Mouse (Mus musculus) CH12.LX (cell line): Measurements from ENCODE around the gene Gm5294. TPM values are rescaled to one million over a fixed set of nuclear protein-coding genes. Genes with fewer than 3 reads are reported as not detected.

Source experiments
- DNase-seq: peaks from one replicate; pipeline ENCODE4 v3.0.0-alpha.2; 2013; ENCODE audit errors: extremely low read depth
- H3K27ac ChIP-seq: 2 replicates; pipeline ENCODE4 v1.5.1; 2012; ENCODE audit warnings: low read depth, mild to moderate bottlenecking, control low read depth, moderate library complexity; ENCODE audit not compliant: insufficient read depth
- H3K27me3 ChIP-seq: replicated peaks from 2 replicates; pipeline ENCODE3; 2012; ENCODE audit warnings: inconsistent platforms
- H3K36me3 ChIP-seq, 2 experiments: replicated peaks in 1 of 2; 2 replicates each; pipeline versions ENCODE3 to v1.6.1; 2012; ENCODE audit warnings: inconsistent platforms in 1 of 2, low read length in 1 of 2, mild to moderate bottlenecking in 1 of 2, mixed read lengths in 1 of 2, moderate library complexity in 1 of 2; ENCODE audit not compliant: control insufficient read depth in 1 of 2, insufficient read depth in 1 of 2
- H3K4me1 ChIP-seq, 2 experiments: 2 replicates each; pipeline ENCODE4 v1.6.1; 2012; ENCODE audit warnings: inconsistent platforms in 1 of 2, moderate library complexity in 1 of 2; ENCODE audit not compliant: insufficient read depth in 2 of 2, control insufficient read depth in 1 of 2
- H3K4me2 ChIP-seq: 2 replicates; pipeline ENCODE4 v1.6.1; 2012; ENCODE audit warnings: low read depth, mild to moderate bottlenecking, control low read depth; ENCODE audit not compliant: poor library complexity, insufficient read depth, severe bottlenecking
- H3K4me3 ChIP-seq, 3 experiments: fragments of 150-350 bp in 1 of 3; sonication (generic) in 1 of 3; replicated peaks in 1 of 3; 2 replicates each; pipeline versions ENCODE3 to v1.5.1; 2011 to 2012; ENCODE audit warnings: low read depth in 2 of 3, low read length in 2 of 3, mild to moderate bottlenecking in 2 of 3, moderate library complexity in 2 of 3, control low read depth in 1 of 3, improper control_type of control experiment in 1 of 3, inconsistent platforms in 1 of 3, mixed read lengths in 1 of 3; ENCODE audit not compliant: poor library complexity in 1 of 3
- H3K79me2 ChIP-seq: replicated peaks from 2 replicates; pipeline ENCODE4 v1.6.1; 2012; ENCODE audit warnings: mild to moderate bottlenecking, moderate library complexity; ENCODE audit not compliant: control insufficient read depth, poor library complexity, insufficient read depth, severe bottlenecking; ENCODE audit errors: extremely low read depth
- H3K9ac ChIP-seq: 2 replicates; pipeline ENCODE4 v1.6.1; 2012; ENCODE audit warnings: low read depth, mild to moderate bottlenecking, control low read depth, moderate library complexity; ENCODE audit not compliant: insufficient read depth
- H3K9me3 ChIP-seq: replicated peaks from 2 replicates; pipeline ENCODE3; 2012; ENCODE audit warnings: low read length, inconsistent platforms, mixed read lengths
- ELF1 ChIP-seq: IDR thresholded peaks from 2 replicates; pipeline ENCODE4 v1.6.1; 2014; ENCODE audit warnings: low read depth, mild to moderate bottlenecking, inconsistent platforms, low read length, improper control_type of control experiment
- EP300 ChIP-seq: IDR thresholded peaks from 2 replicates; pipeline ENCODE4 v1.6.1; 2011; ENCODE audit warnings: low read length, improper control_type of control experiment
- GABPA ChIP-seq: IDR thresholded peaks from 2 replicates; pipeline ENCODE4 v1.6.1; 2012; ENCODE audit warnings: low read depth, low read length, improper control_type of control experiment, inconsistent platforms; ENCODE audit not compliant: insufficient replicate concordance
- MAFK ChIP-seq: IDR thresholded peaks from 2 replicates; pipeline ENCODE4 v1.6.1; 2011; ENCODE audit warnings: low read length, improper control_type of control experiment; ENCODE audit not compliant: insufficient replicate concordance
- MAX ChIP-seq: IDR thresholded peaks from 2 replicates; pipeline ENCODE4 v1.6.1; 2011; ENCODE audit warnings: low read length, improper control_type of control experiment
- NRF1 ChIP-seq: IDR thresholded peaks from 2 replicates; pipeline ENCODE4 v1.6.1; 2014; ENCODE audit warnings: low read depth, mild to moderate bottlenecking, inconsistent platforms, low read length, improper control_type of control experiment, moderate library complexity
- PAX5 ChIP-seq: IDR thresholded peaks from 2 replicates; pipeline ENCODE4 v1.6.1; 2012; ENCODE audit warnings: low read length, inconsistent platforms, mixed read lengths
- POLR2AphosphoS2 ChIP-seq: IDR thresholded peaks from 2 replicates; pipeline ENCODE4 v1.6.1; 2011; ENCODE audit warnings: low read depth, low read length, improper control_type of control experiment
- RAD21 ChIP-seq: IDR thresholded peaks from 2 replicates; pipeline ENCODE4 v1.6.1; 2011; ENCODE audit warnings: low read depth, mild to moderate bottlenecking, low read length, improper control_type of control experiment, moderate library complexity
- RCOR1 ChIP-seq: conservative IDR thresholded peaks from 2 replicates; pipeline ENCODE4 v1.6.1; 2012; ENCODE audit warnings: low read depth, mild to moderate bottlenecking, inconsistent platforms, low read length, improper control_type of control experiment
- SMC3 ChIP-seq: IDR thresholded peaks from 2 replicates; pipeline ENCODE4 v1.6.1; 2011; ENCODE audit warnings: low read depth, low read length, improper control_type of control experiment
- TBP ChIP-seq: conservative IDR thresholded peaks from 2 replicates; pipeline ENCODE4 v1.6.1; 2011; ENCODE audit warnings: low read depth, low read length, improper control_type of control experiment
- TCF12 ChIP-seq: IDR thresholded peaks from 2 replicates; pipeline ENCODE4 v1.6.1; 2014; ENCODE audit warnings: low read depth, mild to moderate bottlenecking, inconsistent platforms, low read length, improper control_type of control experiment
- ZC3H11A ChIP-seq: IDR thresholded peaks from 2 replicates; pipeline ENCODE4 v1.6.1; 2012; ENCODE audit warnings: low read depth, mild to moderate bottlenecking, inconsistent platforms, low read length, improper control_type of control experiment
- ZMIZ1 ChIP-seq: IDR thresholded peaks from 2 replicates; pipeline ENCODE4 v1.6.1; 2012; ENCODE audit warnings: low read depth, mild to moderate bottlenecking, inconsistent platforms, low read length, improper control_type of control experiment
- dilution Hi-C: fragments of 300-500 bp; cut with MboI; formaldehyde crosslinking; loops from 2 replicates; pipeline ENCODE4 v1.14.3; 2020; ENCODE audit warnings: low sequenced_read_pairs; ENCODE audit not compliant: extremely low pct_unique_long_range_greater_than_20kb, extremely low pct_ligation_motif_present
- in situ Hi-C: fragments of 300-500 bp; cut with MboI; formaldehyde crosslinking; loops from 3 replicates; pipeline ENCODE4 v1.14.3; 2019; ENCODE audit warnings: low sequenced_read_pairs, low pct_ligation_motif_present, low pct_unique_long_range_greater_than_20kb, mixed read lengths
- polyA plus RNA-seq: library from polyadenylated mRNA; unstranded; fragments of >175 nt; gene quantifications from 2 replicates; pipeline ENCODE4 v1.2.1, GENCODE M21; 2012; ENCODE audit warnings: low read depth; ENCODE audit not compliant: insufficient read length
- total RNA-seq, 2 experiments: library from RNA; depleted of rRNA; stranded (reverse); fragments of 300-350 nt in 1 of 2; fragments of >200 nt in 1 of 2; gene quantifications; 2 replicates each; pipeline ENCODE4 v1.2.3; 2012 to 2014

The Gm5294 gene
- total and polyA plus RNA-seq, 3 experiments, result not detected

DNA sequence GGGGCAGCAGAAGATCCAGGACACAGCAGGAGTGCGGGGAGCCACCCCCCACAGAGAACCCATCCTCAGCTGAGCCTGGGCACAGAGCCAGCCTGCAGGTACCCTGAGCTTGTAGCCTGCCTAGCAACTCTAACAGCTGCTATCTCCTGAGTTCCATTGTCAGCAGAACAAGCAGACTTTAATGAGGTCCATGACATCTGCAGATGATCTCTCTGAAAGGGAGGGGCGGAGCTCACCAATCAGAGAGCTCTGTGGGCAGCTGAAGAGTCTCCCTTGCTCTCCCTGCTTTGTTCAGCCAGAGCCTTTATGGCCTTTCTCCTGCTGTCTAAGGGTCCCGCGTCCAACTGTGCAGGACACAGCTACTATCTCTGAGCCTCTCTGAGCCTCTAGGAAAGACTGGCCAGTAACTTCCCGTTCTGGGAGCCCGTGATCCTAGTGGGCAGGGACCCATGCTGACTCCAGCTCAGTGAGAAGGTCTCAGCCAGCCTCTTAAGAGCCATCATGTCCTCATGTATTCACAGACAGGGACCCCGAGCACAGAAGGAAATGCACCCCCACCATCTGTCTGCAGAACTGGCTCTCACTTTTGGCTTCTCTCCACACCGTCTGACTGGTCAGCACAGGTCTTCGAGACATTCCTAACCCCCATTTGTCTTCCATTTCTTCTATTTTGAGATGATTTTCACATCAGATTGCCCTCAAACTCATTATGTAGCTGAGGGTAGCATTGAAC lies 41.0 kb upstream of the Gm5294 start:
- dilution Hi-C loops, result no loop called here

DNA sequence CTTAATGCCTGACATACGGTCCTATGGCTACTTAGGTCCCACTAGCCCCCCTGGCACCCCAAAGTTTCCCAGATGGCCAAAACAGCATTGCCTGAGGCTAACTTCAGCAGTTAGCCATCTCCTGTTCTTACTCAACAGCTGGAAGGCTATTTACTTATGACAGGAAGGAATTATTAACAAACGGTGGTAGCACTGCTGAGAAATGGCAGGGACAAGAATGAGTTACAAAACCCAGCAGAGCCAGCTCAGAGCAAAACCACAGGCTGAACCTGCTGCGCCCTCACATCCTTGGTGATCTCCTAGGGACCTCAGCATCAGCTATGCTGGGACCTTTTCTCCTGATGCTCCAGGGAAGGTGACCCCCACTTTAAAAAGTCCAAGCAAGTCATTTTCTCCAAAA lies 40.2 kb upstream of the Gm5294 start:
- dilution Hi-C loops, result no loop called here
- no peak for DNase-seq
- Histone ChIP-seq H3K27me3 (no peaks in the 10 kb centered on the region), H3K4me2 (no peak overlapping the region), H3K4me1 (peaks cover 8 to 32% of the 10 kb centered on the region in 2 experiments; a peak in 3 of 4 replicates), H3K79me2 (no peaks in the 10 kb centered on the region), H3K36me3 (no peaks in the 10 kb centered on the region), H3K27ac (no peak overlapping the region), H3K9me3 (no peaks in the 10 kb centered on the region), H3K4me3 (no peak overlapping the region), H3K9ac (no peak overlapping the region)
- in situ Hi-C loops, result no loop called here
- TF ChIP-seq TCF12, result no peak
- no peak for TF ChIP-seq NRF1
- no peak for TF ChIP-seq ELF1
- no peak for TF ChIP-seq MAFK
- no peak for TF ChIP-seq EP300
- no peak for TF ChIP-seq POLR2AphosphoS2
- no peak for TF ChIP-seq MAX
- TF ChIP-seq PAX5, result no peak
- no peak for TF ChIP-seq RCOR1
- no peak for TF ChIP-seq RAD21
- no peak for TF ChIP-seq TBP
- TF ChIP-seq ZC3H11A, result no peak
- no peak for TF ChIP-seq ZMIZ1

More for the DNA sequence above, 41.0 kb upstream of the Gm5294 start:
- H3K4me3 ChIP-seq, result no peak overlapping the region
- peaks cover 8 to 32% of the 10 kb centered on the region in 2 experiments; a peak in 3 of 4 replicates for H3K4me1 ChIP-seq
- DNase-seq, result no peak
- H3K4me2 ChIP-seq, result no peak overlapping the region
- H3K9me3 ChIP-seq, result no peaks in the 10 kb centered on the region
- H3K36me3 ChIP-seq, result no peaks in the 10 kb centered on the region
- H3K79me2 ChIP-seq, result no peaks in the 10 kb centered on the region
- H3K27me3 ChIP-seq, result no peaks in the 10 kb centered on the region
- no peak overlapping the region for H3K9ac ChIP-seq
- TF ChIP-seq SMC3 (no peak), POLR2AphosphoS2 (no peak), TCF12 (no peak), GABPA (no peak)
- in situ Hi-C loops, result no loop called here
- no peak overlapping the region for H3K27ac ChIP-seq
